Mouse (Mus musculus) heart, embryonic 15.5 days (tissue): Measurements from ENCODE around the gene Wipi1. TPM values are rescaled to one million over a fixed set of nuclear protein-coding genes. Genes with fewer than 3 reads are reported as not detected.

Experiments
- ATAC-seq: fragments of 200-750 bp; cut with Nextera tagmentation; replicated peaks from 2 replicates; pipeline ENCODE4 v1.8.0; 2017; ENCODE audit warnings: low read depth, moderate TSS enrichment; ENCODE audit not compliant: insufficient number of reproducible peaks, insufficient read depth, low FRiP score
- H3K27ac ChIP-seq: fragments of 300-500 bp; sonication (generic); 2 replicates; pipeline ENCODE4 v1.5.1; 2015; ENCODE audit warnings: mild to moderate bottlenecking, inconsistent platforms
- H3K27me3 ChIP-seq: fragments of 300-500 bp; sonication (generic); 2 replicates; pipeline ENCODE4 v1.6.1; 2015; ENCODE audit warnings: inconsistent platforms
- H3K36me3 ChIP-seq: fragments of 300-500 bp; sonication (generic); 2 replicates; pipeline ENCODE4 v1.6.1; 2015; ENCODE audit warnings: mild to moderate bottlenecking, inconsistent platforms
- H3K4me1 ChIP-seq: fragments of 300-500 bp; sonication (generic); replicated peaks from 2 replicates; pipeline ENCODE4 v1.6.1; 2015; ENCODE audit warnings: inconsistent platforms
- H3K4me2 ChIP-seq: fragments of 300-500 bp; sonication (generic); 2 replicates; pipeline ENCODE4 v1.6.1; 2015; ENCODE audit warnings: inconsistent platforms, mild to moderate bottlenecking, moderate library complexity
- H3K4me3 ChIP-seq: fragments of 300-500 bp; sonication (generic); 2 replicates; pipeline ENCODE4 v1.5.1; 2015; ENCODE audit warnings: mild to moderate bottlenecking, inconsistent platforms
- H3K9ac ChIP-seq: fragments of 300-500 bp; sonication (generic); 2 replicates; pipeline ENCODE4 v1.6.1; 2015; ENCODE audit warnings: mild to moderate bottlenecking, inconsistent platforms
- H3K9me3 ChIP-seq: fragments of 300-500 bp; sonication (generic); replicated peaks from 2 replicates; pipeline ENCODE4 v1.6.1; 2016; ENCODE audit warnings: inconsistent platforms
- WGBS: fragments of 180-500 bp; shearing (Covaris S2); methylation state at CpG from one replicate; pipeline ENCODE4 v1.1.7; 2015; ENCODE audit warnings: mixed read lengths; 5-methylcytosine and 5-hydroxymethylcytosine counted together
- polyA plus RNA-seq: library from polyadenylated mRNA; unstranded; fragments of >200 nt; fragmentation: Nextera tagmentation; extraction: Ambion mirVana; gene quantifications from 2 replicates; pipeline ENCODE4 v1.2.1, GENCODE M21; 2015

Gene Wipi1
- polyA plus RNA-seq, 1 experiment from 2014 or later: 50.9 TPM

GRCm38 (mm10) chr11:109616766-109617165 lies 5.0 kb upstream of the Wipi1 start:
- Histone ChIP-seq H3K4me1 (peaks cover 21% of the 10 kb centered on the region), H3K9ac (no peak overlapping the region), H3K9me3 (no peaks in the 10 kb centered on the region), H3K36me3 (no peaks in the 10 kb centered on the region), H3K4me3 (no peak overlapping the region), H3K27ac (peak overlapping the region; percentile 74), H3K27me3 (no peaks in the 10 kb centered on the region), H3K4me2 (no peak overlapping the region)
- 47% methylated on average over 4 of the region's 4 CpGs for WGBS
- no peak for ATAC-seq

GRCm38 (mm10) chr11:109616352-109616751 lies 4.6 kb upstream of the Wipi1 start:
- Histone ChIP-seq H3K9me3 (no peaks in the 10 kb centered on the region), H3K4me2 (no peak overlapping the region), H3K27me3 (no peaks in the 10 kb centered on the region), H3K4me3 (no peak overlapping the region), H3K27ac (peak overlapping the region; percentile 74), H3K4me1 (peaks cover 18% of the 10 kb centered on the region), H3K9ac (no peak overlapping the region), H3K36me3 (no peaks in the 10 kb centered on the region)
- WGBS: 57% methylated on average over 4 of the region's 4 CpGs
- ATAC-seq: no peak

- H3K9me3 ChIP-seq: no peaks in the 10 kb centered on the region
- no peaks in the 10 kb centered on the region for H3K27me3 ChIP-seq
- peaks cover 18% of the 10 kb centered on the region for H3K4me1 ChIP-seq
- no peak overlapping the region for H3K4me3 ChIP-seq
- no peak overlapping the region for H3K27ac ChIP-seq
- no peak for ATAC-seq
- no peak overlapping the region for H3K9ac ChIP-seq
- WGBS: 71% methylated on average over 9 of the region's 9 CpGs
- H3K4me2 ChIP-seq: no peak overlapping the region
- no peaks in the 10 kb centered on the region for H3K36me3 ChIP-seq
Measured at GRCm38 (mm10) chr11:109615286-109615685, 3.5 kb upstream of the Wipi1 start.

- H3K4me2 ChIP-seq: no peak overlapping the region
- H3K27me3 ChIP-seq: no peaks in the 10 kb centered on the region
- no peak overlapping the region for H3K9ac ChIP-seq
- no peaks in the 10 kb centered on the region for H3K9me3 ChIP-seq
- no peak overlapping the region for H3K27ac ChIP-seq
- no peak for ATAC-seq
- peaks cover 33% of the 10 kb centered on the region for H3K4me1 ChIP-seq
- H3K4me3 ChIP-seq: no peak overlapping the region
- no peaks in the 10 kb centered on the region for H3K36me3 ChIP-seq
- WGBS: 61% methylated on average over 7 of the region's 7 CpGs
Measured at GRCm38 (mm10) chr11:109612871-109613529, 1.2 kb upstream of the Wipi1 start.

GRCm38 (mm10) chr11:109610795-109611302 lies 918 bp downstream of the Wipi1 start:
- 0% methylated on average over 26 of the region's 26 CpGs for WGBS
- peak overlapping the region; percentile 76 for H3K4me3 ChIP-seq
- peaks cover 25% of the 10 kb centered on the region for H3K4me1 ChIP-seq
- no peaks in the 10 kb centered on the region for H3K27me3 ChIP-seq
- H3K36me3 ChIP-seq: no peaks in the 10 kb centered on the region
- no peaks in the 10 kb centered on the region for H3K9me3 ChIP-seq
- H3K9ac ChIP-seq: peak overlapping the region; percentile 84
- peak overlapping the region; percentile 75 for H3K4me2 ChIP-seq
- H3K27ac ChIP-seq: peak overlapping the region; percentile 86
- ATAC-seq: no peak

- H3K4me1 ChIP-seq: peaks cover 25% of the 10 kb centered on the region
- WGBS: 18% methylated on average over 9 of the region's 9 CpGs
- no peaks in the 10 kb centered on the region for H3K36me3 ChIP-seq
- peak overlapping the region; percentile 75 for H3K4me2 ChIP-seq
- no peaks in the 10 kb centered on the region for H3K27me3 ChIP-seq
- H3K9me3 ChIP-seq: no peaks in the 10 kb centered on the region
- ATAC-seq: no peak
- H3K27ac ChIP-seq: peak overlapping the region; percentile 86
- peak overlapping the region; percentile 76 for H3K4me3 ChIP-seq
- H3K9ac ChIP-seq: peak overlapping the region; percentile 84
Measured at GRCm38 (mm10) chr11:109610046-109610794, 1.5 kb downstream of the Wipi1 start.

- H3K27me3 ChIP-seq: no peaks in the 10 kb centered on the region
- H3K36me3 ChIP-seq: peaks cover 7% of the 10 kb centered on the region; the same call in 1 of the 2 replicates
- H3K4me1 ChIP-seq: peaks cover 25% of the 10 kb centered on the region
- 47% methylated on average over 6 of the region's 6 CpGs for WGBS
- no peak overlapping the region for H3K4me3 ChIP-seq
- H3K9ac ChIP-seq: 0 out of 2 replicates have a peak overlapping the region, but pooled peaks have one; percentile 84
- ATAC-seq: no peak
- H3K9me3 ChIP-seq: no peaks in the 10 kb centered on the region
- peak overlapping the region; percentile 75 for H3K4me2 ChIP-seq
- H3K27ac ChIP-seq: 0 out of 2 replicates have a peak overlapping the region, but pooled peaks have one; percentile 20
Measured at GRCm38 (mm10) chr11:109608976-109609625, 2.7 kb downstream of the Wipi1 start.

GRCm38 (mm10) chr11:109607600-109607999 lies 4.2 kb downstream of the Wipi1 start:
- no peak overlapping the region for H3K4me2 ChIP-seq
- H3K27ac ChIP-seq: no peak overlapping the region
- ATAC-seq: no peak
- H3K4me3 ChIP-seq: no peak overlapping the region
- no peak overlapping the region for H3K9ac ChIP-seq
- H3K36me3 ChIP-seq: peaks cover 15% of the 10 kb centered on the region; the same call in 1 of the 2 replicates
- peaks cover 25% of the 10 kb centered on the region for H3K4me1 ChIP-seq
- 86% methylated on average over 6 of the region's 6 CpGs for WGBS
- no peaks in the 10 kb centered on the region for H3K9me3 ChIP-seq
- no peaks in the 10 kb centered on the region for H3K27me3 ChIP-seq

- WGBS: 80% methylated on average over 12 of the region's 12 CpGs
- H3K4me2 ChIP-seq: no peak overlapping the region
- no peaks in the 10 kb centered on the region for H3K4me1 ChIP-seq
- no peaks in the 10 kb centered on the region for H3K27me3 ChIP-seq
- peaks cover 75% of the 10 kb centered on the region for H3K36me3 ChIP-seq
- no peak overlapping the region for H3K27ac ChIP-seq
- no peak overlapping the region for H3K9ac ChIP-seq
- ATAC-seq: no peak
- H3K4me3 ChIP-seq: no peak overlapping the region
- H3K9me3 ChIP-seq: no peaks in the 10 kb centered on the region
Measured at GRCm38 (mm10) chr11:109598778-109599570, 12.8 kb downstream of the Wipi1 start.

- Histone ChIP-seq H3K9ac (no peak overlapping the region), H3K4me1 (peaks cover 4% of the 10 kb centered on the region), H3K4me2 (no peak overlapping the region), H3K27ac (no peak overlapping the region), H3K27me3 (no peaks in the 10 kb centered on the region), H3K36me3 (peaks cover 42% of the 10 kb centered on the region), H3K9me3 (no peaks in the 10 kb centered on the region), H3K4me3 (no peak overlapping the region)
- WGBS: 86% methylated on average over 8 of the region's 8 CpGs
- no peak for ATAC-seq
Measured at GRCm38 (mm10) chr11:109594761-109595160, 17.0 kb downstream of the Wipi1 start.
